Mouse (Mus musculus) ovary, adult 18-20 months (tissue): ENCODE results near the gene Gm28372.
"Not testable (repeated sequence)": the region's sequence is repeated elsewhere in the genome, so short reads cannot be mapped to it uniquely, and the experiment has no call there.

Source experiments
- DNase-seq: peaks from one replicate; pipeline ENCODE4 v3.0.0; 2022; ENCODE audit warnings: low spot score, mixed read lengths

Gm28372 gene

GRCm38 (mm10) chr2:130404939-130405338, at the start of gene Gm28372, which contains the start of gene 1700020A23Rik:
Gene Gm28372, plus strand, starts transcription at chr2:130405239.
Gene 1700020A23Rik, plus strand, starts transcription at chr2:130405259.
- DNase-seq: no peak

GRCm38 (mm10) chr2:130357551-130357950, 47.5 kb upstream of the Gm28372 start:
- DNase-seq: no peak

GRCm38 (mm10) chr2:130358852-130359251, 46.2 kb upstream of the Gm28372 start:
- DNase-seq: no peak

GRCm38 (mm10) chr2:130362511-130363026, 42.5 kb upstream of the Gm28372 start:
- DNase-seq: no peak

- no peak for DNase-seq
Observed at GRCm38 (mm10) chr2:130365211-130366094, 39.6 kb upstream of the Gm28372 start.

- DNase-seq: no peak
Observed at GRCm38 (mm10) chr2:130367386-130367785, 37.7 kb upstream of the Gm28372 start.

- not testable (repeated sequence) for DNase-seq
Observed at GRCm38 (mm10) chr2:130373026-130373425, 32.0 kb upstream of the Gm28372 start.

- DNase-seq: no peak
Observed at GRCm38 (mm10) chr2:130374951-130375350, 30.1 kb upstream of the Gm28372 start.

GRCm38 (mm10) chr2:130383205-130383604, 21.8 kb upstream of the Gm28372 start:
- DNase-seq: no peak

- no peak for DNase-seq
Observed at GRCm38 (mm10) chr2:130383895-130384294, 21.1 kb upstream of the Gm28372 start.

GRCm38 (mm10) chr2:130386212-130386611, 18.8 kb upstream of the Gm28372 start:
- no peak for DNase-seq

- DNase-seq: no peak
Observed at GRCm38 (mm10) chr2:130388796-130389195, 16.2 kb upstream of the Gm28372 start.

- no peak for DNase-seq
Observed at GRCm38 (mm10) chr2:130390993-130391625, 13.9 kb upstream of the Gm28372 start.

GRCm38 (mm10) chr2:130392836-130393235, 12.2 kb upstream of the Gm28372 start:
- DNase-seq: no peak

- no peak for DNase-seq
Observed at GRCm38 (mm10) chr2:130395696-130396095, 9.3 kb upstream of the Gm28372 start.

GRCm38 (mm10) chr2:130397186-130397985, 7.7 kb upstream of the Gm28372 start, which contains the start of gene Cpxm1:
Gene Cpxm1, minus strand, starts transcription at chr2:130397574.
- no peak for DNase-seq

- DNase-seq: no peak
Observed at GRCm38 (mm10) chr2:130398091-130398490, 6.9 kb upstream of the Gm28372 start.

- DNase-seq: no peak
Observed at GRCm38 (mm10) chr2:130400046-130400445, 5.0 kb upstream of the Gm28372 start.

- DNase-seq: no peak
Observed at GRCm38 (mm10) chr2:130401891-130402290, 3.1 kb upstream of the Gm28372 start.

GRCm38 (mm10) chr2:130406178-130406577, 1.1 kb downstream of the Gm28372 start, which contains the start of gene Tmem239:
Gene Tmem239, plus strand, starts transcription at chr2:130406478.
- DNase-seq: no peak

GRCm38 (mm10) chr2:130408194-130408593, 3.2 kb downstream of the Gm28372 start:
- DNase-seq: no peak
